Mouse (Mus musculus): ENCODE data around the gene Nxt1.

- no peak for TF ChIP-seq CTCF (conservative IDR thresholded peaks at IDR 0.05; ENCODE audit: low read length)
- TF ChIP-seq POU5F1 (IDR thresholded peaks at IDR 0.05; ENCODE audit: borderline replicate concordance, low read length): no peak
Measured at GRCm38 (mm10) chr2:148685709-148686108, 13.3 kb downstream of the Nxt1 start.

Data from E14TG2a.4 (cell line).